Mouse (Mus musculus) liver (tissue): Measurements from ENCODE around the gene Tcea3.
A peak's percentile ranks its signal among the peaks of the same experiment; 100 is the strongest.

Experiments used
- DNase-seq: peaks from one replicate; pipeline ENCODE4 v3.0.0-alpha.2; 2020; ENCODE audit warnings: mixed read lengths

Tcea3 gene

GRCm38 (mm10) chr4:136239622-136240021, 7.9 kb upstream of the Tcea3 start:
- peak; percentile 77 for DNase-seq

- no peak for DNase-seq
Measured at GRCm38 (mm10) chr4:136240123-136240522, 7.4 kb upstream of the Tcea3 start.

DNA sequence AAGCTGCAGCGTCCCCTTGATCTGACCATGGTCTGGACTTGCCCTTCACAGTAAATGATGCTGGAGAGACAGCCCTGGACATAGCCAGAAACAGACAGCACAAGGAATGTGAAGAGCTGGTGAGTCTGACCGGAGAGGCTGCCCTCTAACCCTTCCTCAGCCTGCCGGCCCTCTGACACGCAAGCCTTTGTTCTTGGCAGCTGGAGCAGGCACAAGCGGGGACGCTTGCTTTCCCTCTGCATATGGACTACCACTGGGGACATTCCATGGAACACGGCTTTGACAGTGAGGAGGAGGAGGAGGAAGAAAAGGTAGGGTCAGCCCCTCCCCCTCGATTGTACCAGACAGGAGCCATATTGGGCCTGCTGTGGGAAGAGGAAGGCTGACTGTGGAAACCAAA, 6.6 kb upstream of the Tcea3 start:
- no peak for DNase-seq

GRCm38 (mm10) chr4:136242065-136242703, 5.3 kb upstream of the Tcea3 start:
- peak; percentile 32 for DNase-seq

DNA sequence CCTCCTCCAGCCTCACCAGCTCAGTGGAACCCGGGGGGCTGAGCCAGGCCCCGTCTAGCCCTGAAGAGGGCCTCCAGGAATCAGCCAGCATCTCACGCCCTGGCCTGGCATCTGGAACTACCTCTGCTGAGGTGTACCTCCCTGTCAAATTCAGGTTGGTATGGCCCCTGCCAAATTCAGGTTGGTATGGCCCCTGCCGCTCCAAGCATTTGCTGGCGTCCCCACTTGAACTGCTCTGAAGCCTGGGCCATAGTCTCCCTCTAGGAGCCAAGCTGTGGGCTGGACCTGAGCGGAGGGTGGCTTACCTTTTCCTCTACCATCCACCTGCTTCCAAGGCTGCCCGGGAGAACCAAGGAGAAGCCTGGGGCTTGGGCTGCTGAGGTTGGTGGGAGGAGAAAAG, 4.8 kb upstream of the Tcea3 start:
- DNase-seq = no peak

DNA sequence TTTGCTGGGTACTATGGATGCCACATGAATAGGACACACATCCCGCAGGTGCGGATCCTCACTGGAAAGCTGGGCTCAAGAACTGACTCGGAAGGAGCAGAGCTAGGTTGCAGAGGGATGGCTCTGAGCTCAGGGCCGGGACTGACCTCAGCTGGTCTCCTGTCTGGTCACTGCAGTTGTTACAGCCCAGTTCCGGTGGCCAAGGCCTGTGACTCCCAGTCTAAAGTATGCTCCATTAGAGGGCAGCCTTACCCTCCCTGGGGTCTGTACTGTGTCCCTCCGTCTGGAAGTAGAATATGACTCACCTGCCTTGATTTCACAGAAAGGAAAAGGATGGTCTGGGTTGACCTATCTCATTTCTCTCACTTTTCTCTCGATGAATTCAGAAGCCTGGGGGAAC, 3.3 kb upstream of the Tcea3 start:
- DNase-seq = no peak

DNA sequence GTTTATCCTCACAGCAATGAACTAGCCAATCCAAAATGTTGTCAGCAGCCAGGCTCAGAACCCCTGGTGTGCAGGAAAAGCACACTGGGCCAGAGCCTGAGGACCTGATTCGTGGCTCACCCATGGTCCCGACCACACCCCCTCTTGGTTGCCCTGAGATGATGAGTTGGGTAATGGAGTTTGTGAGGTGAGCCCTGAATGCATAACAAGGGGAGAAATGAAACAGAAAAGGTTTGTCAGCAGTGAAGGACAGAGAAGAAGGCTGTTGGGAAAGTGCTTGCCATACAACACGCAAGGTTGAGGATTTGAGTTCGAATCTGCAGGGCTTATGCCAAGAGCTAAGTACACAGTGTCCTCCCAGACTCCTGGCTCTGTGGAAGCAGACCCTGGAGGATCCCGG, 1.8 kb upstream of the Tcea3 start:
- DNase-seq = no peak

DNA sequence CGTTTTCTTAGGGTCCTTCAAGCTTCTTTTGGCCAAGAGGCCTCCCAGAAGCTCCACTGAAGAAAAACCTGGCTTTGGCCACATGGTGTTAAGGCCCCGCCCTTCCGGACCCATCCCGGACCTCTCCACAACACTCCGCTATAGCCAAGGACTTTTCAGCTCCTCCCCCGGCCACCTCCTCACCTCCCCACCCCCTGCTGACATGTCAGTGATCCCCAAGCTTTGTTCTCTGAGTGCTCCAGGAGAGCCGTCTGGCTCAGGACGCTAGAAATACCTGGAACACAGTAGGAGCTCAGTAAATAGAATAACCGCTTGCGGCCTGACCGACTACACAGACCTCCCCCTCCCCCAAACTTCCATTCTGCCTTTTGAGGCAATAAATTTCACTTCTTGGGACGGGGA, 960 bp upstream of the Tcea3 start:
- no peak for DNase-seq

DNA sequence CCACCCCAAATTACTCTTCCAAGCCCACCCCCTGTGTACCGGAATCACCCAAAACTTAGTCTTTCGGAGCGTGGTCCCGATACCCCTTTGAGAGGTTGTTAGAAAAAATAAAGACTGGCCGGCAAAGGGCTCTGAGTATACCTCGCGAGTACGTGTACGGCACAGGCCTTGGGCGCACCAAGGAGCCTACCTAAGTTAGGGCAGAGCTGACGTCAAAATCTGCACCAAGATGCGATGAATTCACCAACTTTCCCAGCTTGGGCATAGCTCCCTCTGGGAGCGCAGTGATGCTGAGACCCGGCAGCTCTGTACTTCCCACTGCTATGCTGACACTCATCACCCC, 172 bp upstream of the Tcea3 start:
- DNase-seq = no peak

DNA sequence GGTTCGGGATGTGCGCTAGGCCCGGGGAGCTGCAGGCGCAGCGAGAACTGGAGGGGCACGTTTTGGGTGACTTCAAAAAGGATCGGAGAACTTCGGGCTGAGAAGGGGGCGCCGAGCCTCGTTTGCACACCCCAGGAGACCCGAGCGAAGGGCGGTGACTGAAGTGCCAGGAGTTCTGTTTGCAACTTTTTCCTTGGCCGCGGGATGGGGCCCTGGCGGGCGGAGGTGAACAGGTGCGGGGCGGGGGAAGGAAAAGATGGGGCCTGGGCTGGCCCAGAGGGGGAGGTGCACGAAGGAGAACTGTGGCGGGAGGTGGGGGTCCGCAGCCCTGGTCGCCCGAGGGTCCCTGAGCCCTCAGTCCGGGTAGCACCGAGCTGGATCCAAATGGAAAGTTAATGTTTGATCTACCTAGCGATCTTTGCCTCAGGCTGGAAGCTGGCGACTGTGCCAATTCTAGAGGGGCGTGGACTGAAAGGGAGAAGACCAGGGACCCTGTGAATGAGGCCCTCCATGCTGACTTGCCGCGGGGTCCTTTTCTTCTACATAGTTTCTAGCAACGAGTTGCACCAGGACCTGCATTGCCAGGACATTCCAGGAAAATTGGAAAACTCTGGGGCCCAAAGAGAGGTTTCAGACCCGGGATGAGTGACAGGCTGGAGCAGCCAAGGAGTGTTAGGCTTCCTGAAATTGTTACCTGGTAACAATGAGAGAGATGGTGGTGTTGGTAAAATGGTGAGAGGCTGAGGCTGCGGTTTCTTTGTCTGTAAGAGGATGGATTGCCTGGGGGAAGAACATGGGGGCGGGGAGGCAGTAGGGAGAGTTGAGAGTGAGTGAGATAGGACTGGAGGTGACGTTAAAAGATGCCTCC, 1.2 kb downstream of the Tcea3 start:
- DNase-seq = no peak

DNA sequence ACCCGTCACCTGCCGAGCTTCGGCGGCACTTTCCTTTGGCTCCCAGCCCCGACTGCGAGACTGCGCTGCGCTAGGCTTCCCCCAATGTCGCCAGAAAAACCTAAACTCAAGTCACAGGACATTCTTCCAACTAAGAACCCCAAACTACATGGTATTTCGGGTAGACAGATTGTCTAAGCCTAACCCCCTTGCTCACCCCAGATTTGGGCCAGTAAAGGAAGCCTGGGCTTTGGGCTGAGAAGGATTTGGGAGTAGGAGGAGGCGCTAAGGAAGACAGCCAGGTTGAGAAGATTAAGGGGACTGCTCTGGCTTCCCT, 1.8 kb downstream of the Tcea3 start:
- DNase-seq = no peak

DNA sequence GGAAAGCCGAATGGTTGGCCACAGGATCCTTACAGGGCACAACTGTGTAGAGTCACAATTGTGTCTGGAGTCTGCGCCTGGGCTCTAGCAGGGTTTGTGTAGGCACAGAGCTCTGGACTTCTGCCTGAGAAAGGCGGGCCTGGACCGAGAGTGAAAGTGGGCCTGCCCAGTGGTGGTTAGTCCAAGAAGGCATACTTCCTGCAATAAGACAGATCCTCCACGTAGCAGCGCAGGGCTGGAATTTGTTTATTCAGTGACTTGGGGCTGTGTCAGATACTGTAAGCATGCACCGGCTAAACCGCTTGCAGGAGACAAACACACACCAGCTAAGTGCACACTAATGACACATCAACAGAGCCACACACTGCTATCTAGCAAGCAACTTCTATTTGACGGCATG, 2.3 kb downstream of the Tcea3 start:
- no peak for DNase-seq

DNA sequence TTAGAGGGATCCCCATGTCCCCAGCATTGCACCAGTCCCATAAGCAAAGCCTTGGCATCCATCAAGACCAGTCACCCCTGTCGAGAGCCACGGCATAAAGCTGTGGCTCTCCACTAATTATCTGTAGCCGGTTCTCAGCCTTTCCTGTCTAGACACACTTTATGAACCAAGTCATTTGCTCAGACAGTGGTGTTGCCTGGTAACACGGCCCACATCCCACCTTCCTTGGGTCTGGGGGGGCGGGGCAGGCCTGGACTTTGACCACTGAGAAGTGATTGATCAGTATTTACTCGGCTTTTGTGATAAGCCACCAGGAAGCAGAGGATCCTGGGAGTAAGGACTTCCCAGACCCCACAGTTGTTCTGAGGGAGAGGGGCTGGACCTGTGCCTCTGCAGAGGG, 8.4 kb downstream of the Tcea3 start:
- peak; percentile 23 for DNase-seq

DNA sequence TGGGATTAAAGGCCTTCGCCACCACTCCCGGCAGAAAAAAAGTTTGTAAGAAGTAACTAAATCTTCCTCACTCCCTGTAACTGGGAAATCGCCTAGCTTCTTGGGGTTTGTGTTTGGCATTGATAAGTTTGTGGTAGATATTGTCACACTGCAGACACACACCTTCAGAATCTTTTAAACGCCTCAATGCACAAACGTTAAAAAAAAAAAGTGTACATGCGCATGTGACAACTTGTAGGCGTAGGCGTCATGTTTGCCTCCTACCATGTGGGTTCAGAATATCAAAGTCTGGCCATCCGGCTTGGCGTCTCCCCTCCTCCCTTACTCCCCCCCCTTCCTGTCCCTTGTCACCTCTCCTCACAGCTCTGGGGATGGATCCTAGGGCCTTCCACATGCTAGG, 9.2 kb downstream of the Tcea3 start:
- no peak for DNase-seq

- DNase-seq = no peak
Measured at GRCm38 (mm10) chr4:136259916-136260315, 12.4 kb downstream of the Tcea3 start.

DNA sequence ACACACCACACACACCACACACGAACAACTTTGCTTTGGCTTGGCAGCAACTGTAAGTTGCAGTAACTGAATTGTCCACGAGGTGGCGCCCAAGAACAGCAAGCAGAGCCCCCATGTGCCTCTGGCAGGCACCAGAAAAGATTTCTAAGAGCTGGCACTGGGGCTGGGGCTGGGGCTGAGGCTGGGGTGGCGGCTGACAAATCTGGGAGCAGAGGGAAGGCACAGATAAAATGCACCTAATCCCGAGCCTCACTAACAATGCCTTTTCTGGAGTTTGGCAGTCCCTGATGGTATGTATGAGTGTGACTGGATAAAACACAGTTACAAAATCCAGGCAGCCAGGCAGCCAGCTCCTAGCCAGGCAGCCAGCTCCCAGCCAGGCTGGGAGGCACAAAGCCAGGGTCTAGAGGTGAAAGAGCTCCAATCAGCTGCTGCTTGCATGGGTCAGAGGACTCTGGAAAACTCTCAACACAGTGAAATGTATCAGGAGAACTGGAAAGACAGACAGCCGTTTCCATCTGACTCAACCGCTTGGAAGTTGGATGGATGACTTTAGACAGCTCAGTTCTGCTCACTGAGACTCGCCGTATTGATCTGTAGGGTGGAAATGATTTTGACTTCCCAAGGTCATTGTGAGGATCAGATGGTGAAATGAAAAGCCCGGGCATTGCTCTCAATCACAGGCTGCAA, 13.1 kb downstream of the Tcea3 start:
- DNase-seq = peak; percentile 84

GRCm38 (mm10) chr4:136261912-136262311, 14.4 kb downstream of the Tcea3 start:
- DNase-seq = no peak

- DNase-seq = no peak
Measured at GRCm38 (mm10) chr4:136263555-136263954, 16.0 kb downstream of the Tcea3 start.

- peak; percentile 41 for DNase-seq
Measured at GRCm38 (mm10) chr4:136266716-136267343, 19.3 kb downstream of the Tcea3 start.

GRCm38 (mm10) chr4:136268912-136269311, 21.4 kb downstream of the Tcea3 start:
- no peak for DNase-seq

DNA sequence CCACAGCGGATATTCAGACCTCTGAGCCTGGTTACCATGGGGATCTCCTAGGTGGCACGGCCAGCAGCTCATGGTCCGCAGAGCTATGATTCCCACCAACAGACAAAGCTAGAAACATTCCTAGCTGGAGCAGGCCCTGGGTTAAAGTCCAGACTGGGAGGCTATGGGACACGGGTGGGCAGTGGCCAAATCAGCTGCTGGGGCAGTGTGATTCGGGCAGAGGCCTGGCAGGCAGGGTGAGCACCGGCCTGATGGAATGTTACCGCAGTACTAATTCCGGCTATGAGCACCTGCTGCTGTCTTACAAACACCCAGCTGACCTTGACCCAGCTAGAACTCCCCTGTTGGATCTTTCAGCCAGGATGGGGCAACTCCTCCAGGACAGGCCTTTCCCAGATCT, 23.1 kb downstream of the Tcea3 start:
- no peak for DNase-seq

DNA sequence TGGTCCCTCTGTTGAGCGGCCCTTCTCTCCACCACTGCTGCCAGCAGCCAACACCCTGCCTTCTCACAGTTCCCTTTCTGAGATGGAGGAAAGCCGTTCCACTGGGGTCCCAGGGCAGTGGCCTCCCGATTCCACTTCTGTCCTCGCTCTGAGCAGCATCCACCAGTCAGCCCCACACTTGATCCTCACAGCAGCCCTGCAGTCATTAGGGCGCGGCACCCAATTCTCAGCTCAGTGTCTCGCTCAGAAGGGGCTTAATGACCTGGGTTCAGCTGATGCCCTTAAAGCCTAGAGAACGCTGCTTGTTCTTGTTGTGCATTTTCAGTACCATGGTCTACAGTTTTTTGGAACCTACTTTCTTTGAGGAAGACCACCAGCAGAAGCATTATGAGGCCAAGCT, 33.6 kb downstream of the Tcea3 start:
- DNase-seq = no peak

- DNase-seq = no peak
Measured at GRCm38 (mm10) chr4:136281611-136282010, 34.1 kb downstream of the Tcea3 start.
